Mouse (Mus musculus): Measurements from ENCODE around the gene Fgf2. TPM values are rescaled to one million over a fixed set of nuclear protein-coding genes. Genes with fewer than 3 reads are reported as not detected.
A peak's percentile ranks its signal among the peaks of the same experiment; 100 is the strongest.

Fgf2 gene
- polyA plus RNA-seq, 2 experiments = 0.06 to 0.14 TPM

DNA sequence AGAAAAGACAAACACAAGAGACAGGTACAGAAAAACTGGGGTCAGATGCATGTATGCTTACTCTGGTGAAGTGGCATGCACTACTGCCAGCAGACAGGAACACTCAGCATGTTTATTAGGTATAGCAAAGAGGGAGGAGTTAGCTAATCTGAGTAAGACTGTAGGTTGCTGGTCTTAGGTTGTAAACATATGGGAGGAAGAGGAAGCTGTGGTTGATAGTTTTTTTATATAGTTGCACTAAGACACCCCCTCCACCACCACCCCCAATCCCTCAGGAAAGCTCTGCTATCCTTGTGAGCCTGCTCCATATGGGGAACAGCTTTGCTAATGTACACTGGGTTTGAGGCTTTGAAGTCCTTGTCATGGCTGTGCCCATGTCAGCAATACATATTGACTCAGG is 82.2 kb downstream of the Fgf2 start:
- TF ChIP-seq CTCF (IDR thresholded peaks at IDR 0.05; ENCODE audit: low read depth) (no peak), EP300 (IDR thresholded peaks at IDR 0.05; ENCODE audit: low read depth) (no peak)
- 0 out of 2 replicates have a peak, but pooled peaks have one; percentile 23 for ATAC-seq (ENCODE audit: insufficient read depth)
- H3K4me3 ChIP-seq (ENCODE audit: insufficient read depth in 1 of 2, low read depth in 2 of 2, low read length in 2 of 2) = no peak overlapping the region
- no peaks in the 10 kb centered on the region for H3K9me3 ChIP-seq (ENCODE audit: control insufficient read depth, low read length)
- DNase-seq (ENCODE audit: low read depth in 3 of 3, low spot score in 3 of 3) = no peak
- no peaks in the 10 kb centered on the region for H3K27me3 ChIP-seq (ENCODE audit: control insufficient read depth, insufficient read depth, low read length)
- H3K27ac ChIP-seq = no peak overlapping the region
- no peaks in the 10 kb centered on the region for H3K4me1 ChIP-seq (replicated peaks; ENCODE audit: control insufficient read depth in 2 of 2, insufficient read depth in 2 of 2, low read length in 1 of 2)
- H3K36me3 ChIP-seq (replicated peaks; ENCODE audit: control insufficient read depth, insufficient read depth, low read depth) = peaks cover 11% of the 10 kb centered on the region
- no peak overlapping the region for H3K4me2 ChIP-seq (ENCODE audit: low read depth)
- no peak overlapping the region for H3K9ac ChIP-seq (replicated peaks)

DNA sequence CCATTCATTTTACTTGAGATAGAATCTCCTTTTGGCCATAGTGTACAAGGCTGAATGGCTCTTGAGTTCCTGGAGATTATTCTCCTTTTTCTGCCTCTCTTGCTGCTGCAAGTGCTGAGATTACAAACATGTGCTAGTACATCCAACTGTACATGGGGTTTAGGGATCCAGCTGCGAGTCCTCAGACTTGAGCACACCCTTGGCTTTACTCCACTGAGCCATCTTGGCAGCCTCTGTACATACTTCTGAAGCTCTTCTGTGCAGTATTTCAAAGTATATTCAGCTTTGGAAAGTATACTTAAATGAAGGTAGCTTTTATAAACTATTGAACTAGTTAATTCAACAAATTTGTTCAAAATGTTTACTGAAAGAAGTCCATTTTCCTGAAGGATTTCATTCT is 91.6 kb downstream of the Fgf2 start:
- Histone ChIP-seq H3K9ac (replicated peaks) (no peak overlapping the region), H3K4me2 (ENCODE audit: low read depth) (no peak overlapping the region), H3K36me3 (replicated peaks; ENCODE audit: control insufficient read depth, insufficient read depth, low read depth) (no peaks in the 10 kb centered on the region; the same call in 1 of the 2 replicates), H3K4me3 (ENCODE audit: insufficient read depth in 1 of 2, low read depth in 2 of 2, low read length in 2 of 2) (no peak overlapping the region), H3K27me3 (ENCODE audit: control insufficient read depth, insufficient read depth, low read length) (no peaks in the 10 kb centered on the region), H3K27ac (no peak overlapping the region), H3K9me3 (ENCODE audit: control insufficient read depth, low read length) (no peaks in the 10 kb centered on the region), H3K4me1 (replicated peaks; ENCODE audit: control insufficient read depth in 2 of 2, insufficient read depth in 2 of 2, low read length in 1 of 2) (no peaks in the 10 kb centered on the region)
- no peak for TF ChIP-seq CTCF (IDR thresholded peaks at IDR 0.05; ENCODE audit: low read depth)
- TF ChIP-seq EP300 (IDR thresholded peaks at IDR 0.05; ENCODE audit: low read depth) = no peak
- ATAC-seq (ENCODE audit: insufficient read depth) (no peak), DNase-seq (ENCODE audit: low read depth in 3 of 3, low spot score in 3 of 3) (no peak)
- 75% methylated on average over 1 of the region's 1 CpGs for WGBS (ENCODE audit: insufficient replicate concordance)

DNA sequence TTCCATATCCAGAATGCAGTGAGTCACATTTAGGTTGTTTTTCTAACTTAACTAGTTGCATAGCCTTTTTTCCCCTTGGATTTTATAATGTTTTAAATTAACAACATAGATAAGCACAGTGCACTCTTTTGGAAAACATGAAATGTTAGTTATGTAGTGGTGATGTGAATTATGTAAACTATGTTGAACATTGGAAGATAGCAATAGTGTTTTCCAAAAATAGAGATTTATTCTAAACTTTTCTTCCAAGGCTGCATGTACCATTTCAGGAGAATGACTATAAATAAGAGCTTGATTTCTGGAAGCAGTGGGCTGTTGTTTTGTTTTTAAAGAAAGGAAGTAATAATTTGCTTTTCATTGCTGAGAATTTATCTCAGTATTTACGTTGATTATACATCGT is 95.3 kb downstream of the Fgf2 start:
- WGBS (ENCODE audit: insufficient replicate concordance) = 83% methylated on average over 2 of the region's 2 CpGs
- DNase-seq (ENCODE audit: low read depth in 3 of 3, low spot score in 3 of 3) = no peak

DNA sequence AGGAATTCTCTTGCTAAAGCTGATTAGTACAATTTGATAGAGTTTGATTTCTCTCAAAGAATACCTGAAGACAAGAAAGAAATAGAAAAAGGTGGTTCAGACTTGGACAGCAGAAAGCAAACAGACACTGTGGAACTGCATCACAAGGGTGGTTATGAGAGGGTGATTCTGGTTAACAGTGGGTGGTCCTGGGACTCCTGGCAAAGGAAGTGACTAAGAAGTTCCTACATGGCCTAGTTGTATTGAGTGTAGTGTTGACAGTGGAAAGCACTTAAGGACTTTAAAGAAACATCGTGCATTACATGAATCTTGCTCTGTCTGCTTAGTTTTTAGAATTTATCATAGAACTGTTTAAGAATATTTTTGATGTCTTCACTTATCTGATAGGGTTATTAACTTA is 107.8 kb downstream of the Fgf2 start:
- WGBS (ENCODE audit: insufficient replicate concordance) = 80% methylated on average over 1 of the region's 1 CpGs

More for the DNA sequence above, 95.3 kb downstream of the Fgf2 start:
- no peak for TF ChIP-seq EP300 (IDR thresholded peaks at IDR 0.05; ENCODE audit: low read depth)
- no peak for TF ChIP-seq CTCF (IDR thresholded peaks at IDR 0.05; ENCODE audit: low read depth)
- no peaks in the 10 kb centered on the region; the same call in 1 of the 2 replicates for H3K36me3 ChIP-seq (replicated peaks; ENCODE audit: control insufficient read depth, insufficient read depth, low read depth)
- H3K27ac ChIP-seq = no peak overlapping the region
- no peaks in the 10 kb centered on the region for H3K4me1 ChIP-seq (replicated peaks; ENCODE audit: control insufficient read depth in 2 of 2, insufficient read depth in 2 of 2, low read length in 1 of 2)
- H3K9me3 ChIP-seq (ENCODE audit: control insufficient read depth, low read length) = no peaks in the 10 kb centered on the region
- no peak overlapping the region for H3K9ac ChIP-seq (replicated peaks)
- no peak overlapping the region for H3K4me3 ChIP-seq (ENCODE audit: insufficient read depth in 1 of 2, low read depth in 2 of 2, low read length in 2 of 2)
- no peaks in the 10 kb centered on the region for H3K27me3 ChIP-seq (ENCODE audit: control insufficient read depth, insufficient read depth, low read length)
- no peak for ATAC-seq (ENCODE audit: insufficient read depth)
- H3K4me2 ChIP-seq (ENCODE audit: low read depth) = no peak overlapping the region

More for the DNA sequence above, 107.8 kb downstream of the Fgf2 start:
- TF ChIP-seq CTCF (IDR thresholded peaks at IDR 0.05; ENCODE audit: low read depth) = no peak
- no peak for TF ChIP-seq EP300 (IDR thresholded peaks at IDR 0.05; ENCODE audit: low read depth)
- H3K27me3 ChIP-seq (ENCODE audit: control insufficient read depth, insufficient read depth, low read length) = no peaks in the 10 kb centered on the region
- no peak overlapping the region for H3K9ac ChIP-seq (replicated peaks)
- ATAC-seq (ENCODE audit: insufficient read depth) (no peak), DNase-seq (ENCODE audit: low read depth in 3 of 3, low spot score in 3 of 3) (no peak)
- H3K4me2 ChIP-seq (ENCODE audit: low read depth) = no peak overlapping the region
- no peaks in the 10 kb centered on the region for H3K4me1 ChIP-seq (replicated peaks; ENCODE audit: control insufficient read depth in 2 of 2, insufficient read depth in 2 of 2, low read length in 1 of 2)
- H3K27ac ChIP-seq = no peak overlapping the region
- no peak overlapping the region for H3K4me3 ChIP-seq (ENCODE audit: insufficient read depth in 1 of 2, low read depth in 2 of 2, low read length in 2 of 2)
- H3K36me3 ChIP-seq (replicated peaks; ENCODE audit: control insufficient read depth, insufficient read depth, low read depth) = peaks cover 5% of the 10 kb centered on the region; the same call in 1 of the 2 replicates
- no peaks in the 10 kb centered on the region for H3K9me3 ChIP-seq (ENCODE audit: control insufficient read depth, low read length)

Other genes with a start within 250 kb of the Fgf2 start
- gene Il2, start 222.4 kb upstream of the Fgf2 start, polyA plus RNA-seq (2012; rRNA removed) = 0.03 and 0.05 TPM in 2 replicates
- gene Il2, start 222.4 kb upstream of the Fgf2 start, polyA plus RNA-seq (2014; fragmentation: Nextera tagmentation; extraction: Ambion mirVana) = 0.09 and 0.21 TPM in 2 replicates
- gene Il21, start 115.7 kb upstream of the Fgf2 start, polyA plus RNA-seq (2012; rRNA removed) = not detected in 2 replicates
- gene Il21, start 115.7 kb upstream of the Fgf2 start, polyA plus RNA-seq (2014; fragmentation: Nextera tagmentation; extraction: Ambion mirVana) = not detected in 2 replicates
- gene Bbs12, start 35.8 kb upstream of the Fgf2 start, polyA plus RNA-seq (2012; rRNA removed) = 1.7 and 2.2 TPM in 2 replicates
- gene Bbs12, start 35.8 kb upstream of the Fgf2 start, polyA plus RNA-seq (2014; fragmentation: Nextera tagmentation; extraction: Ambion mirVana) = 4.4 and 4.8 TPM in 2 replicates
- gene Cetn4, start 35.6 kb upstream of the Fgf2 start, polyA plus RNA-seq (2012; rRNA removed) = 0.70 and 1.6 TPM in 2 replicates
- gene Cetn4, start 35.6 kb upstream of the Fgf2 start, polyA plus RNA-seq (2014; fragmentation: Nextera tagmentation; extraction: Ambion mirVana) = 1.6 and 1.9 TPM in 2 replicates
- gene Spata5, start 71.5 kb downstream of the Fgf2 start, polyA plus RNA-seq (2012; rRNA removed) = 3.2 and 6.0 TPM in 2 replicates
- 18.2 and 22.2 TPM in 2 replicates for gene Spata5, start 71.5 kb downstream of the Fgf2 start, polyA plus RNA-seq (2014; fragmentation: Nextera tagmentation; extraction: Ambion mirVana)
- 3.6 and 3.9 TPM in 2 replicates for gene Nudt6, start 71.9 kb downstream of the Fgf2 start, polyA plus RNA-seq (2012; rRNA removed)
- 4.8 and 5.2 TPM in 2 replicates for gene Nudt6, start 71.9 kb downstream of the Fgf2 start, polyA plus RNA-seq (2014; fragmentation: Nextera tagmentation; extraction: Ambion mirVana)